Mouse (Mus musculus): ENCODE results near the gene Mas1. TPM values are rescaled to one million over a fixed set of nuclear protein-coding genes. Genes with fewer than 3 reads are reported as not detected.
"Not testable (repeated sequence)": the region's sequence is repeated elsewhere in the genome, so short reads cannot be mapped to it uniquely, and the experiment has no call there.

Mas1 gene
- polyA plus RNA-seq, 2 experiments = 1.7 to 2.1 TPM

DNA sequence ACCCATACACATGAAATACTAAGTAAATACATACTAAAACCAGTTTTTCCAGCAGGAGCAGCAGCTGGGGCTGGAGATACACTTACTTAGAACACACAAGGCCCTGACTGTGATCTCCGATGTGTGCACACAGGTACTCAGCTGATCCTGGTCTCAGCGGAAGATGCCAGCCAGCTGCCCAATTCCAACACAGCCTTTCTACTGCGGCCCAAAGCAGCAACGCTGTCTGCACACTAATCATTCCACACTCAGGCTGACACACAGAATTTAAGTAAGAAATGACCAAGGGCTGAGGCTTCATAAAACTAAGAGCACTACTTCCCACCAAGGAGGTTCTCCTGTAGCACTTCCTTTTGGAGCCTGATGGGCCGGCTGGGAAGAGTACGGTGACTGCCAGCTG, 34.3 kb upstream of the Mas1 start:
- ATAC-seq (ENCODE audit: low FRiP score, low read depth) (no peak), DNase-seq (ENCODE audit: low spot score) (no peak)
- no peak for TF ChIP-seq POLR2A (IDR thresholded peaks at IDR 0.05; ENCODE audit: borderline replicate concordance, extremely low read depth, insufficient read depth, insufficient read length)
- 97% methylated on average over 6 of the region's 6 CpGs for WGBS
- no peak overlapping the region for H3K9ac ChIP-seq (ENCODE audit: low read depth, low read length, severe bottlenecking)
- peaks cover 9% of the 10 kb centered on the region for H3K4me1 ChIP-seq (ENCODE audit: control insufficient read depth, insufficient read depth, low read length)
- H3K27ac ChIP-seq (replicated peaks; ENCODE audit: low read depth, low read length) = no peak overlapping the region
- H3K4me2 ChIP-seq (replicated peaks; ENCODE audit: low read depth, low read length, severe bottlenecking) = no peak overlapping the region
- H3K9me3 ChIP-seq (ENCODE audit: control insufficient read depth, low read length) = no peaks in the 10 kb centered on the region
- no peak overlapping the region for H3K4me3 ChIP-seq (replicated peaks; ENCODE audit: low read length)
- H3K36me3 ChIP-seq (ENCODE audit: control insufficient read depth, insufficient read depth, low read length) = peaks cover 18% of the 10 kb centered on the region
- H3K27me3 ChIP-seq (ENCODE audit: control insufficient read depth, insufficient read depth, low read length) = no peaks in the 10 kb centered on the region

GRCm38 (mm10) chr17:12898607-12899006, 30.7 kb upstream of the Mas1 start:
- not testable (repeated sequence) for H3K4me1 ChIP-seq (ENCODE audit: control insufficient read depth, insufficient read depth, low read length); DNase-seq (ENCODE audit: low spot score); ATAC-seq (ENCODE audit: low FRiP score, low read depth); H3K27me3 ChIP-seq (ENCODE audit: control insufficient read depth, insufficient read depth, low read length); H3K4me3 ChIP-seq (replicated peaks; ENCODE audit: low read length); H3K27ac ChIP-seq (replicated peaks; ENCODE audit: low read depth, low read length); H3K9me3 ChIP-seq (ENCODE audit: control insufficient read depth, low read length); H3K4me2 ChIP-seq (replicated peaks; ENCODE audit: low read depth, low read length, severe bottlenecking); H3K9ac ChIP-seq (ENCODE audit: low read depth, low read length, severe bottlenecking)
- peaks cover 13% of the 10 kb centered on the region for H3K36me3 ChIP-seq (ENCODE audit: control insufficient read depth, insufficient read depth, low read length)
- WGBS = 54% methylated on average over 2 of the region's 2 CpGs

DNA sequence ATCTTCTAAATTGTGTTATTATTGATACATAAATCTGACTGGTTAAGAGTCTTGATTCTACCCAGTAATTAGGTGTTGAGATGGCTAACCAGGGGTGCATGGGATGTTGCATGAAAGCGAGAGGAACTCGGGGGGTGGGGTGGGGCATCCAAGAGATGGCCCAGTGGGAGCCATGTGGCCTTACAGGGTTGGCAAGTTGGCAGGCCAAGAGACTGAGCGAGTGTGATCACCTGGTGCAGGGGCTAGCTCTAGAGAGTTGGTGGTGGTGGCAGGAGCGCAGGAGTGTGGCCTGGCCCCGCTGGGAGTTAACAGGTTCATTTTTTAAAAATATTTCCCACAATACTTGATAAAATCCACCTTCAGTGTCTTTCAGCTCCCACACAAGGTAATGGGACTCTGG, 29.7 kb upstream of the Mas1 start:
- TF ChIP-seq POLR2A (IDR thresholded peaks at IDR 0.05; ENCODE audit: borderline replicate concordance, extremely low read depth, insufficient read depth, insufficient read length) = no peak
- peaks cover under 1% of the 10 kb centered on the region; the same call in 1 of the 2 replicates for H3K4me1 ChIP-seq (ENCODE audit: control insufficient read depth, insufficient read depth, low read length)
- DNase-seq (ENCODE audit: low spot score) = no peak
- no peak overlapping the region for H3K4me2 ChIP-seq (replicated peaks; ENCODE audit: low read depth, low read length, severe bottlenecking)
- peaks cover 9% of the 10 kb centered on the region for H3K36me3 ChIP-seq (ENCODE audit: control insufficient read depth, insufficient read depth, low read length)
- H3K4me3 ChIP-seq (replicated peaks; ENCODE audit: low read length) = no peak overlapping the region
- 93% methylated on average over 5 of the region's 5 CpGs for WGBS
- no peak overlapping the region for H3K9ac ChIP-seq (ENCODE audit: low read depth, low read length, severe bottlenecking)
- H3K27me3 ChIP-seq (ENCODE audit: control insufficient read depth, insufficient read depth, low read length) = no peaks in the 10 kb centered on the region
- no peak overlapping the region; the same call in 1 of the 2 replicates for H3K27ac ChIP-seq (replicated peaks; ENCODE audit: low read depth, low read length)
- no peak for ATAC-seq (ENCODE audit: low FRiP score, low read depth)
- no peaks in the 10 kb centered on the region for H3K9me3 ChIP-seq (ENCODE audit: control insufficient read depth, low read length)

DNA sequence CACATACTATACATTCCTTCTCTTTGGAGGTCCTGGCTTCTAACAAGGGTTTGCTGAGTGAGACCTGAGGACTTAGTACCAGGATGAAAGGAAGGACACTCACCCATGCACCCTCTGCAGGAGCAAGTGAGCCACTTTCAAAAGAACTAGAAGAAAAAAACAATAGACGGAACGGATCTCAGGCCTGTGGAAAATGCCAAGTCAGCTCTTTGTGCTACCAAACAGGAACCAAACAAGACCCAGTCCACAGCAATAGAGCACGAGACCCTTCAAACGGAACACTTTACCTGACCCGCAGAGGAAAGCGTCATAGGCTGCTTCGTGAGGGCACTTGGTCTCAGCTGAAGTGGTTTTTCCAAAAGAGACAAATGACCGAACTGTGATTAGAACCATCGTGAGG, 24.1 kb upstream of the Mas1 start:
- Histone ChIP-seq H3K27me3 (ENCODE audit: control insufficient read depth, insufficient read depth, low read length) (no peaks in the 10 kb centered on the region), H3K36me3 (ENCODE audit: control insufficient read depth, insufficient read depth, low read length) (peaks cover 17% of the 10 kb centered on the region), H3K9ac (ENCODE audit: low read depth, low read length, severe bottlenecking) (no peak overlapping the region), H3K4me2 (replicated peaks; ENCODE audit: low read depth, low read length, severe bottlenecking) (no peak overlapping the region), H3K9me3 (ENCODE audit: control insufficient read depth, low read length) (no peaks in the 10 kb centered on the region), H3K4me3 (replicated peaks; ENCODE audit: low read length) (no peak overlapping the region), H3K4me1 (ENCODE audit: control insufficient read depth, insufficient read depth, low read length) (peaks cover 4% of the 10 kb centered on the region), H3K27ac (replicated peaks; ENCODE audit: low read depth, low read length) (no peak overlapping the region)
- TF ChIP-seq POLR2A (IDR thresholded peaks at IDR 0.05; ENCODE audit: borderline replicate concordance, extremely low read depth, insufficient read depth, insufficient read length) = no peak
- WGBS = 97% methylated on average over 9 of the region's 9 CpGs
- DNase-seq (ENCODE audit: low spot score) = no peak
- no peak for ATAC-seq (ENCODE audit: low FRiP score, low read depth)

DNA sequence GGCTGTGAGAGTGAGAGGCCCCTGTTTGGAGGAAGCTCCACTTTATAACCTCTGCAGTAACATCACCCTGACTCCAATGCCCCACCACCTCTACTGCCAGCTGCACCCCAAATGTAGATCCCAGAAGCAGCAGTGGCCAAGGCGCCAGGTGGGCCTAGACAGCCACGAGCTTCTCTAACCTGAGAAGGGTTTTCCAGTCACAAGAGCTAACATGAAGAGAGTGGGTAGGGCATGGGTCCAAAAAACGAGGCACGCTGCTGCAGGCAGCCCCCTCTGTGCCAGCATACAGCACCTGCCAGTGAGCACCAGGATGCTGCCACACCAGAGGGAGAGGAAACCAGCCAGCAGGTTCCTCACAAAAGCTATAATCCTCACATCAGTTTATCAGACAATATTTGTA, 23.1 kb upstream of the Mas1 start:
- H3K9ac ChIP-seq (ENCODE audit: low read depth, low read length, severe bottlenecking) = no peak overlapping the region; the same call in 1 of the 2 replicates
- WGBS = 88% methylated on average over 4 of the region's 4 CpGs
- TF ChIP-seq POLR2A (IDR thresholded peaks at IDR 0.05; ENCODE audit: borderline replicate concordance, extremely low read depth, insufficient read depth, insufficient read length) = no peak

More for the DNA sequence above, 23.1 kb upstream of the Mas1 start:
- ATAC-seq (ENCODE audit: low FRiP score, low read depth) = no peak
- Histone ChIP-seq H3K27ac (replicated peaks; ENCODE audit: low read depth, low read length) (no peak overlapping the region), H3K36me3 (ENCODE audit: control insufficient read depth, insufficient read depth, low read length) (peaks cover 17% of the 10 kb centered on the region), H3K27me3 (ENCODE audit: control insufficient read depth, insufficient read depth, low read length) (no peaks in the 10 kb centered on the region), H3K9me3 (ENCODE audit: control insufficient read depth, low read length) (no peaks in the 10 kb centered on the region), H3K4me2 (replicated peaks; ENCODE audit: low read depth, low read length, severe bottlenecking) (no peak overlapping the region), H3K4me1 (ENCODE audit: control insufficient read depth, insufficient read depth, low read length) (peaks cover 4% of the 10 kb centered on the region), H3K4me3 (replicated peaks; ENCODE audit: low read length) (no peak overlapping the region)
- DNase-seq (ENCODE audit: low spot score) = no peak

Measured in limb, embryonic 14.5 days (tissue).